Mouse (Mus musculus): Measurements from ENCODE around the gene Slc25a42.

The Slc25a42 gene

GRCm38 (mm10) chr8:70215092-70215491 lies 3.0 kb upstream of the Slc25a42 start:
- DNase-seq (ENCODE audit: low read depth, low spot score): no peak

- no peak for DNase-seq (ENCODE audit: low read depth, low spot score)
Measured at GRCm38 (mm10) chr8:70214411-70214810, 2.3 kb upstream of the Slc25a42 start.

GRCm38 (mm10) chr8:70211726-70212111 lies 386 bp downstream of the Slc25a42 start:
- DNase-seq (ENCODE audit: low read depth, low spot score): no peak

- DNase-seq (ENCODE audit: low read depth, low spot score): no peak
Measured at GRCm38 (mm10) chr8:70211275-70211674, 830 bp downstream of the Slc25a42 start.

DNA sequence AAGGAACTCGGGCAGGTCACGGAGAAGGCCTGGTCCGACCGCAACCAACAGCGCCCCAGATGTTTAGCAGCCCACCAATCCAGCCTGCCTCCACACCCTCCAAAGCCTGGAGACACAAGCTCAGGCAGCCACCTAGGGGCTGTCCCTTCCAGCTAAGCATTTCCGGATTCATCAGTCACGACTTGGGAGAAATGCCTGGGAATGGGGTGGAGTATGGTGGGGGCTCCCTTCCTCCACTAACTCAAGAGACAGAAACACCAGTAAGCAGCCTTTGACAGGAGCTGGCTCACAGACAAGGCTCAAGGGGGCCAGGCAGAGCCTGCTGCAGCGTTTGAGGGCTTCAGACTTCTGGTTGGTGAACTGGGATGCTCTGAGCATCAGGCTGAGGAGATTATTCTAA lies 1.6 kb downstream of the Slc25a42 start:
- DNase-seq (ENCODE audit: low read depth, low spot score): no peak

GRCm38 (mm10) chr8:70208130-70208529 lies 4.0 kb downstream of the Slc25a42 start:
- DNase-seq (ENCODE audit: low read depth, low spot score): no peak

GRCm38 (mm10) chr8:70204757-70205156 lies 7.3 kb downstream of the Slc25a42 start:
- no peak for DNase-seq (ENCODE audit: low read depth, low spot score)

DNA sequence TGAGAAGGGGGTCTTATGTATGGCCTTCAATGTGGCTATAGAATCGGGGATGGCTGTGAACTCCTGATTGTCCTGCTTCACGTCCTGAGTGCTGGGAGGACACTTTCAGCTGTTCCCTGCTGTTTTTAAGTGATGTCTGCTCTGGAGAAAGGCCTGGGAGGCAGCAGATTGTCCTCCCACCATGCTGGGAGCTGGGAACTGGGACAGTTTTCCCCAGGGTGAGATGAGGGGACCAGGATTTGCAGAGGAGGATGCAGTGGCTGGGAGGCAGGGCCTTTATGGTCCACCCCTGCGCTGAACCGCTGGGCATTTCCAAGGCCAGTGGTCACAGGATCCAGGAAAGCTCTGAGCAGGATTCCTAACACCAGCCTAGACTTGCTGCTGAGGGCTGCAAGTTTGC lies 9.0 kb downstream of the Slc25a42 start:
- DNase-seq (ENCODE audit: low read depth, low spot score): no peak

DNA sequence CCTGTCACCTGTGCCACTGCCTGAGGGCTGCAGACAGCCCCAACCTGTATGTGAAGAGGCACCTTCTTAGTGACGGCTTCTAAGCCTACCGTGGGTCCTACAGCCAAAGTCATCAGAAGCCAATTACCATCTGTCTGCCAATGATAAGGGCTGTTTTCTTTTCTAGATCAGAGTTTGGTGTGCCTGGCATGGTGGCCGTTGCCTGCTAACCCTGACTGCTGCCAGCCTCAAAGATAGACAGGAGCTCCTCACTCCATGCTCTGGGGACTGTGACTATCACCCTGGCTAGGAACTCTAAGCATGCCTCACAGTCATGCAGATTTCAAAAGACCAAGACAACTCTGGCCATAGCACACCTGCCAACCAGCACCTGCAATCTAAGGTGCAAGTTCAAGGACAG lies 10.7 kb downstream of the Slc25a42 start:
- no peak for DNase-seq (ENCODE audit: low read depth, low spot score)

DNA sequence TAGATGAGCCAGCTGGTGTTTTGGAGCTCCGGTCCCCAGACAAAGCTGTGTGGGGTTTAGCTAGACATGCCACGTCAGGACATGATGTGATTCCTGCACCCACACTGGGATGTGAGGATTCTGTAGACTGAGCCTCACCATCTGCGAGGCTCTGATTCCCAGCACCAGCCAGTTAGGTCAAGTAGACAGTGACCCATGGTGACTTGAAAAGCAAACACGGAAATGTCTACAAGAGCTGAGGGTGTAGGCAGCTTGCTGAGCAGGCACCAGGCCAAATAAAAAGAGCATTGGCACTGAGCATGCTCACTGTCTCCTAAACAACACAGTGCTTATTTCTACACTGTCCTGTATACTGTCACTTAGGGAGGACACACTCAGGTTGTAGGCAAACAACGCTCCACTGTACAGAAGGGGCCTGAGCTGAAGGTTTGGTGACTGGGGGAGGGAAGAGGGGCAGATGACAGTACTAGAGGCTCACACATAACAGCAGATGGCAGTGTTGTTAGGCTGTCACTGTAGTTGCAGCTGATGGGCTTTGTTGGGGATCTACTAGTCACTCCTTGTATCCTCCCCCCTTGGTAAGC lies 11.9 kb downstream of the Slc25a42 start:
- DNase-seq (ENCODE audit: low read depth, low spot score): no peak

- no peak for DNase-seq (ENCODE audit: low read depth, low spot score)
Measured at GRCm38 (mm10) chr8:70197603-70198002, 14.5 kb downstream of the Slc25a42 start.

DNA sequence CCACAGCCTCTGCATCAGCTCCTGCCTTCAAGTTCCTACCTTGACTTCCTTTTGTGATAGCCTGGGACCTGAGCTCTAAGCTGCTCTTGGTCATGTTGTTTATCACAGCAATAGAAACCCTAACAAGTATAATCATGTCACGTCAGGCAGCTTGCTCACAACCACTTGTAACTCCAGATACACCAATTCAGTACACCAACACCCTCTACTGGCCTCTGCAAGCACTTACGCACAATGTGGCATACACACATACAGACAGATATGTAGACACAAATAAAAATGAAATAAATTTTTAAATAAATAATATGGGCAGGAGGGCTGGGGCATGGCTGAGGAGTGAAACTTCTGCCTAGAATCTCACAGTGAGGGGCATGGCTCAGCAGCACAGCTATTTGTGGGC lies 16.3 kb downstream of the Slc25a42 start:
- DNase-seq (ENCODE audit: low read depth, low spot score): no peak

GRCm38 (mm10) chr8:70194191-70194590 lies 17.9 kb downstream of the Slc25a42 start:
- no peak for DNase-seq (ENCODE audit: low read depth, low spot score)

DNA sequence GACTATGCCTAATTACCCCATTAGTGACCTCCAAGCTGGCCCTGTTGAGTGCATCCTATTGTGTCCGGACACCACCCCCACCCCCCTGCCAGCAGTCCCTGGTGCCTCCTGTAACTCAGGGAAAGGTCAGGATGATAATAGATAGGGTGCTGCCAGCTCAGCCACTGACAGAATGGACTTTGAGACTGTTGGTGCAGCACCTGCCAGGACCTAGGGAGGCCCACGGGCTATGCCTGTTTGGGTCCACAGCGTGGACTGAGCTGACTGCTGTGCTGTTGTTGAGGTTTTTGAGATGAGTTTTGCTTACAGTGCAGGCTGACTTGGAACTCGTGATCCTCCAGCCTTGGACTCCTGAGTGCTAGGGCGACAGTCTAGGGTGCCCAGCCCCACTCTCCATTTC lies 18.9 kb downstream of the Slc25a42 start:
- no peak for DNase-seq (ENCODE audit: low read depth, low spot score)

DNA sequence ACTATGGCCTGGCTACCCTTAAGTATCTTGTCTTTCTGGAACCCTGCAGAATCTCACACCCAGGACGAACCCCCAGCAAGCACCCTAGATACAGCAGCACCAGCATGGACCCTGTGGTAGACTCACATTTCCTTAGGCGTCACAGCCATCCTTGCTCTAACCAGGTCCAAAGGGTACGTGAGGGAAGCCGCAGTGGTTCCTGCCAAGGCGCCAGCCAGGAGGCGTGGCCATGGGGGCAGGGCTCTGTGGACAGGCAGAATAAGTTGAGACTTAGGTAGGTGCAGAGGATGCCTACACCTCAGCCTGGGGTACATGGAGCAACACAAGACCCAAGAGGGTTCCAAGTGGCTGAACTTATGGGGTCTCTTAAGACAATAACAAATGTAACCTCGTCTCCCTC lies 23.4 kb downstream of the Slc25a42 start:
- DNase-seq (ENCODE audit: low read depth, low spot score): no peak

GRCm38 (mm10) chr8:70183194-70183593 lies 28.9 kb downstream of the Slc25a42 start:
- DNase-seq (ENCODE audit: low read depth, low spot score): no peak

DNA sequence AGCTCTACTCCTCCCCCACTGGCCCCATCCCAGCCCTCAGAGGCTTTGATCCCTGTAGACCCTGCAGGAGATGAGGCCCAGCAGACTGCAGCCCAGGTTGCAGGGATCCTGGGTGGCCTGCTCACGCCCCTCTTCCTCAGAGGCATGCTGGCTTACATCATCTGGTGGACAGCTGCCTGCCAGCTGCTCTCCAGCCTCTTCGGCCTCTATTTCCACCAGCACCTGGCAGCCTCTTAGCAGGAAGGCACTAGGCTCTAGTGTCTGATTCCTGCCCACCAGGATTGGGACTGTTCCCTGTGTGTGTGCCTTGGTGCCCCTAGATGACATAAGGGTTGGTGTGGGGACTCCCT lies 30.2 kb downstream of the Slc25a42 start:
- DNase-seq (ENCODE audit: low read depth, low spot score): no peak

GRCm38 (mm10) chr8:70181212-70181902 lies 30.7 kb downstream of the Slc25a42 start:
- no peak for DNase-seq (ENCODE audit: low read depth, low spot score)

DNA sequence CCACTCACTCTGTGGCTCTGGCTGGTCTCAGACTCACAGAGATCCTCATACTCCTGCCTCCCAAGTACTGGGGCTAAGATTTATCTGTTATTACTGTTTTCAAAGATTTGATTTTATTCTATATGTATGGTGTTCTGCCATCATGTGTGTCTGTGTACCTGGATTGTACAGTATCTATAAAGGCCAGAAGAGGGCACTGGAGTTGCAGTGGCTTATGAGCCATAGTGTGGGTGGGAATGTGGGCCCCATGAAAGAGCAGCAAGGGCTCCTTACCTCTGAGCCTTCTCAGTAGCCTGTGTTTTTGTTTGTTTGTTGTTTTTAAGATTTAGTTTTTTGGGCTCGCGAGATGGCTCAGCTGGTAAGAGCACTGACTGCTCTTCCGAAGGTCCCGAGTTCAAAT lies 33.0 kb downstream of the Slc25a42 start:
- no peak for DNase-seq (ENCODE audit: low read depth, low spot score)

DNA sequence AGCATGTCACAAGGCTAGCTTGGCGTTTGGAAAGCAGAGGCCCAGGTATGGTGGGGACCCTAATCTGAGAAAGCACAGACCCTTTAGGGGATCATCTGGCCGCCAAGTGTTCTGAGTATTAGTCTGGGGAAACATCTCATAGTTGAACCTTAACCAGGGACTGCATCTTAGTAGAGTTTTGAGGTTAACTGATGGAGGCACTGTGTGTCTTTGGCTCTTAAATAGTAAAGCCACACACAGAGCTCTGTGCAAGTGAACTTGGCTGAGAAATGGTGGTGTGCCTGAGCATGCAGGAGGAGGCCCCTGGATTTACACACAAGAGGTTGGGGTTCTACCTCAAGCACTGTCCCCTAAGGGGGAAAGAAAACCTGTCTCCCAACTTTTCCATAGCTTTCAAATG lies 33.9 kb downstream of the Slc25a42 start:
- DNase-seq (ENCODE audit: low read depth, low spot score): no peak

DNA sequence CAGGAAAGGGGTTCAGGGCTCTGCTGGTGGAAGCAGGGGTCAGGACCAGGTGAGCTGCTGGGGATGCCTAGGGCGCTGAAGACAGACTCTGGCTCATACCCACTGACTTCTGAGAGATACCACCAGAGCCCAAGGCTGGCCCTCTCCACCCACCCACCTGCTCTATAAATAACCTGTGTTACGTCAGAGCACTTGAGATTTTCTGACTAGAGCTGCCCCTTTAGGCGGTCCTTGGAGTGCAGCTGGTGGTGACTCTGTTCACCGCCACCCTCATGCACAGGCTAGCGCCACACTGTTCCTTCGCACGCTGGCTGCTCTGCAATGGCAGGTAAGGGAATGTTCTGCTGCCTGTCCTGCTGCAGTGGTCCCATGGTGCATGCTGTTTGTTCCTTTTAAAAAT lies 38.0 kb downstream of the Slc25a42 start:
- no peak for DNase-seq (ENCODE audit: low read depth, low spot score)

- no peak for DNase-seq (ENCODE audit: low read depth, low spot score)
Measured at GRCm38 (mm10) chr8:70173320-70173719, 38.8 kb downstream of the Slc25a42 start.

DNA sequence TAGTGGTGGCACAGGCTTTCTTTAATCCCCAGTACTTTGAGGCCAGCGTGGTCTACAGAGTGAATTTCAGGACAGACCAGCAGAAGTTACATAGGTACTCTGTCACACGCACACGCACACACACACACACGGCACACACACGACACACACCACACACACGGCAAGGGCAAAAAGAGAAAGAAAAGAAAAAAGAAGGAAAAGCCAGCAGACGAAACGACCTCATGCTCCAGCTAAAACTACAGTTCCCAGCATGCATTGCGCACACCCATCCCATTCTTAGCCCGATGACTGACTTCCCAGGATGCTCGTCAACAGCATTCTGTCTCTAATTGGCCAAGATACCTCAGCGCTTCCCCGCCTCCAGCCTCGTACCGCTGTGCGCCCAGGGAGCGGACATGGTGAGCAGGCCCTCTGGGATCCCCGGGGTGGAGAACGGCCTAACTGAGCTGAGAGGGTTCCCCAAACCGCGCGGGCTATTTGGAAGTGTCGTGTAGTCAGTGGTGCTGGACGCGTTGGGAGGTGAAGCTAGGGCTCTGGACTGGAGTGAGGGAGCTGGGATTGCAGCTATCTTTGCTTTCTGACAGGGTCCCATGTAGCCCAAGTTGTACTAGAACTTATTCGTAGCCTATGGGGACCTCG lies 39.9 kb downstream of the Slc25a42 start, which contains the start of gene Tmem161a:
Gene Tmem161a, plus strand, starts transcription at position 314 of the 639 bp plus-strand sequence.
- DNase-seq (ENCODE audit: low read depth, low spot score): peak; percentile 88

Measured in embryo, embryonic 11.5 days (tissue).